Mouse (Mus musculus): Measurements from ENCODE around the gene Nrxn3. TPM values are rescaled to one million over a fixed set of nuclear protein-coding genes. Genes with fewer than 3 reads are reported as not detected.

Gene Nrxn3
- polyA plus RNA-seq, 1 experiment = 5.4 TPM

- H3K36me3 ChIP-seq (ENCODE audit: control insufficient read depth, insufficient read depth, low read length) = no peaks in the 10 kb centered on the region
- TF ChIP-seq CTCF (IDR thresholded peaks at IDR 0.05; ENCODE audit: control insufficient read depth, insufficient read depth, insufficient replicate concordance, low read depth, low read length) (no peak), POLR2A (IDR thresholded peaks at IDR 0.05; ENCODE audit: control insufficient read depth, low read depth, low read length) (no peak)
- H3K27me3 ChIP-seq (ENCODE audit: control insufficient read depth, insufficient read depth, low read length) = no peaks in the 10 kb centered on the region
- H3K4me3 ChIP-seq (ENCODE audit: control insufficient read depth, low read depth, low read length) = no peak overlapping the region
- no peaks in the 10 kb centered on the region for H3K4me1 ChIP-seq (ENCODE audit: control insufficient read depth, insufficient read depth, low read length)
- no peak overlapping the region for H3K27ac ChIP-seq (ENCODE audit: control insufficient read depth, insufficient read depth, low read depth, low read length)
Observed at GRCm38 (mm10) chr12:89179970-89180666, 457.4 kb downstream of the Nrxn3 start.

GRCm38 (mm10) chr12:89181157-89181561, 458.5 kb downstream of the Nrxn3 start:
- Histone ChIP-seq H3K4me3 (ENCODE audit: control insufficient read depth, low read depth, low read length) (no peak overlapping the region), H3K27ac (ENCODE audit: control insufficient read depth, insufficient read depth, low read depth, low read length) (no peak overlapping the region), H3K4me1 (ENCODE audit: control insufficient read depth, insufficient read depth, low read length) (no peaks in the 10 kb centered on the region), H3K27me3 (ENCODE audit: control insufficient read depth, insufficient read depth, low read length) (no peaks in the 10 kb centered on the region), H3K36me3 (ENCODE audit: control insufficient read depth, insufficient read depth, low read length) (no peaks in the 10 kb centered on the region)
- TF ChIP-seq CTCF (IDR thresholded peaks at IDR 0.05; ENCODE audit: control insufficient read depth, insufficient read depth, insufficient replicate concordance, low read depth, low read length) (no peak), POLR2A (IDR thresholded peaks at IDR 0.05; ENCODE audit: control insufficient read depth, low read depth, low read length) (no peak)

DNA sequence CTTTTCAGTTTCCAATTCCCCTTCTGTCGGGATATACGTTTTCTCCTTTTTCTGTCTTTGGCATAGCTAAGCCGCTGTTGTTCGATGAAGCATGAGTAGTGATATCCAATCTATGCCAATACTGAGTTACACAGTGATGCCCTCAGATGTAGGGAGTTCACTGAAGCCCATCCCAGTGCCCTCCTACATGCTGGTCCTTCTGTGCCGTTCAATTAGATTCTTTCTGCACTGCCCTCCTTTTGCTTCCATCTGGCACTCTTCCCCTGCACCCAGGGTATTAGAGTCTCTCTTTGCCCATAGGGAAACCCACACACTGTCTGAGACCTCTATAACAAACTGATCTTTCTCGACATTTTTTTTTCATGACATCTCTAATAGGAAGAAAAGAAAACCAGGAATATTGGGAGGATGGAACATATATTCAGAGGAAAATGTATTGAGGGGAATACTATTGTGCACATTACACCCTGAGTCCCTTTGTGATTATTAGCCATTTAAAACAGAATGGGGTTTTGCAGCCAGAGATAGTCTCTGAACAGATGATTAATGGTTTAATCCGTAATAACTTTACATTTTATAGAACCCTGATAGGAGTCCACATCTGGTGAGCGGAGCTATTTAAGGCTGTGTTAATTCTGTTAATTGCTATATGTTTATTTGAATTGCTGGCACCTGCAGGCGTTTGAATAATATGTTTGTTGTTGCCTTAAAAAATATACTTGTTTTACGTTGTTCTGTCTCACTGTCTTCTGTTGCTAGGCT, 476.3 kb downstream of the Nrxn3 start:
- TF ChIP-seq CTCF (IDR thresholded peaks at IDR 0.05; ENCODE audit: control insufficient read depth, insufficient read depth, insufficient replicate concordance, low read depth, low read length) = no peak
- no peak for TF ChIP-seq POLR2A (IDR thresholded peaks at IDR 0.05; ENCODE audit: control insufficient read depth, low read depth, low read length)
- Histone ChIP-seq H3K4me3 (ENCODE audit: control insufficient read depth, low read depth, low read length) (no peak overlapping the region), H3K4me1 (ENCODE audit: control insufficient read depth, insufficient read depth, low read length) (no peaks in the 10 kb centered on the region), H3K27me3 (ENCODE audit: control insufficient read depth, insufficient read depth, low read length) (no peaks in the 10 kb centered on the region), H3K36me3 (ENCODE audit: control insufficient read depth, insufficient read depth, low read length) (no peaks in the 10 kb centered on the region), H3K27ac (ENCODE audit: control insufficient read depth, insufficient read depth, low read depth, low read length) (no peak overlapping the region)

GRCm38 (mm10) chr12:89211608-89212007, 488.9 kb downstream of the Nrxn3 start:
- H3K27me3 ChIP-seq (ENCODE audit: control insufficient read depth, insufficient read depth, low read length) = no peaks in the 10 kb centered on the region
- H3K27ac ChIP-seq (ENCODE audit: control insufficient read depth, insufficient read depth, low read depth, low read length) = no peak overlapping the region
- TF ChIP-seq CTCF (IDR thresholded peaks at IDR 0.05; ENCODE audit: control insufficient read depth, insufficient read depth, insufficient replicate concordance, low read depth, low read length) = no peak
- no peak for TF ChIP-seq POLR2A (IDR thresholded peaks at IDR 0.05; ENCODE audit: control insufficient read depth, low read depth, low read length)
- no peaks in the 10 kb centered on the region for H3K4me1 ChIP-seq (ENCODE audit: control insufficient read depth, insufficient read depth, low read length)
- no peak overlapping the region for H3K4me3 ChIP-seq (ENCODE audit: control insufficient read depth, low read depth, low read length)
- no peaks in the 10 kb centered on the region for H3K36me3 ChIP-seq (ENCODE audit: control insufficient read depth, insufficient read depth, low read length)

DNA sequence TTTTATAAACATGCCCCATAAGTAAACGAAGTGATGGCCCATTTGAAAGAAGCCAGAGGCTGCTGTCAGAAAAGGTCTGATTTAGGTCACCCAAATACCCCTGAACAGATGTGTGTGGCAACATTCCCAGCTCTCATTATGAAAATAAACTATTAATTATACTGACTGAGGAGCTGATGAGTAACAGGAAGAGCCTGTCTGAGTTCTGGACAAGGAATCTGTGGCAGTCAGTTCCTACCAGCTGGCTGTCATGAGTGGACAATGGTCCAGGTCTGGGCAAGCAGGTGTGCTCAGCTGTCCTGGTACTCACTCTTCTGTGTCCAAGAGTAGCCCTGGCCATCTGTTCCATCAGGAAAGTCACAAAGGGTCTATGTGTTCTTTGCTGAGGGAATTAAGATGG, 517.1 kb downstream of the Nrxn3 start:
- no peak overlapping the region for H3K27ac ChIP-seq (ENCODE audit: control insufficient read depth, insufficient read depth, low read depth, low read length)
- H3K36me3 ChIP-seq (ENCODE audit: control insufficient read depth, insufficient read depth, low read length) = no peaks in the 10 kb centered on the region
- no peaks in the 10 kb centered on the region for H3K27me3 ChIP-seq (ENCODE audit: control insufficient read depth, insufficient read depth, low read length)
- H3K4me3 ChIP-seq (ENCODE audit: control insufficient read depth, low read depth, low read length) = no peak overlapping the region
- no peaks in the 10 kb centered on the region for H3K4me1 ChIP-seq (ENCODE audit: control insufficient read depth, insufficient read depth, low read length)
- TF ChIP-seq CTCF (IDR thresholded peaks at IDR 0.05; ENCODE audit: control insufficient read depth, insufficient read depth, insufficient replicate concordance, low read depth, low read length) (no peak), POLR2A (IDR thresholded peaks at IDR 0.05; ENCODE audit: control insufficient read depth, low read depth, low read length) (no peak)

- no peaks in the 10 kb centered on the region for H3K27me3 ChIP-seq (ENCODE audit: control insufficient read depth, insufficient read depth, low read length)
- no peak overlapping the region for H3K27ac ChIP-seq (ENCODE audit: control insufficient read depth, insufficient read depth, low read depth, low read length)
- no peak overlapping the region for H3K4me3 ChIP-seq (ENCODE audit: control insufficient read depth, low read depth, low read length)
- no peaks in the 10 kb centered on the region for H3K4me1 ChIP-seq (ENCODE audit: control insufficient read depth, insufficient read depth, low read length)
- H3K36me3 ChIP-seq (ENCODE audit: control insufficient read depth, insufficient read depth, low read length) = no peaks in the 10 kb centered on the region
- no peak for TF ChIP-seq POLR2A (IDR thresholded peaks at IDR 0.05; ENCODE audit: control insufficient read depth, low read depth, low read length)
- no peak for TF ChIP-seq CTCF (IDR thresholded peaks at IDR 0.05; ENCODE audit: control insufficient read depth, insufficient read depth, insufficient replicate concordance, low read depth, low read length)
Observed at GRCm38 (mm10) chr12:89241554-89241953, 518.9 kb downstream of the Nrxn3 start.

GRCm38 (mm10) chr12:89242476-89242875, 519.8 kb downstream of the Nrxn3 start:
- no peaks in the 10 kb centered on the region for H3K36me3 ChIP-seq (ENCODE audit: control insufficient read depth, insufficient read depth, low read length)
- no peak overlapping the region for H3K4me3 ChIP-seq (ENCODE audit: control insufficient read depth, low read depth, low read length)
- TF ChIP-seq CTCF (IDR thresholded peaks at IDR 0.05; ENCODE audit: control insufficient read depth, insufficient read depth, insufficient replicate concordance, low read depth, low read length) (no peak), POLR2A (IDR thresholded peaks at IDR 0.05; ENCODE audit: control insufficient read depth, low read depth, low read length) (no peak)
- H3K4me1 ChIP-seq (ENCODE audit: control insufficient read depth, insufficient read depth, low read length) = no peaks in the 10 kb centered on the region
- H3K27me3 ChIP-seq (ENCODE audit: control insufficient read depth, insufficient read depth, low read length) = no peaks in the 10 kb centered on the region
- no peak overlapping the region for H3K27ac ChIP-seq (ENCODE audit: control insufficient read depth, insufficient read depth, low read depth, low read length)
